Mouse (Mus musculus): ENCODE measurements around the gene Pde4d. TPM values are rescaled to one million over a fixed set of nuclear protein-coding genes. Genes with fewer than 3 reads are reported as not detected.

Pde4d gene
- total and polyA plus RNA-seq, 3 experiments: 3.6 to 71.4 (median 38.5) TPM

DNA sequence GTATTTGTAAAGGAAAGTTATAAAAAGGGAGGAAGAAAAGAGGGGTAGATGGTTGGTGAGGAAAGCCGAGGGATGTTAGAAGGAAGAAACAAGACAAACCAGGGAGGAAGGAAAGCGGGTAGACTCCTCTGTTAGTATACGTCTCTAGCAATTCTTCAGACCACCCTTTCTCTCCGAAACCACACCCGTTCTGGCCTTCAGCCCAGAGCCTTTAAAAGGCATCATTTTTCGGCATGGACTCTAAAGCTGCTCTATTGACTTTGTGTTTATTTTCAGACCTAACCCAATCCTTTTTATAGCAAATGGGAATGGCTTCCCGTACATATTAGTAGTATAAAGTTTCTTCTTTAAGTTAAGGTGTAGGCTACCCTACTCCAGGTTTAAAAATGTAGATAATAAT, 1057.0 kb downstream of the Pde4d start:
- DNase-seq: no peak

- no peak for DNase-seq
Measured at GRCm38 (mm10) chr13:109508472-109508871, 1058.7 kb downstream of the Pde4d start.

- DNase-seq: no peak
Measured at GRCm38 (mm10) chr13:109518194-109518593, 1068.4 kb downstream of the Pde4d start.

DNA sequence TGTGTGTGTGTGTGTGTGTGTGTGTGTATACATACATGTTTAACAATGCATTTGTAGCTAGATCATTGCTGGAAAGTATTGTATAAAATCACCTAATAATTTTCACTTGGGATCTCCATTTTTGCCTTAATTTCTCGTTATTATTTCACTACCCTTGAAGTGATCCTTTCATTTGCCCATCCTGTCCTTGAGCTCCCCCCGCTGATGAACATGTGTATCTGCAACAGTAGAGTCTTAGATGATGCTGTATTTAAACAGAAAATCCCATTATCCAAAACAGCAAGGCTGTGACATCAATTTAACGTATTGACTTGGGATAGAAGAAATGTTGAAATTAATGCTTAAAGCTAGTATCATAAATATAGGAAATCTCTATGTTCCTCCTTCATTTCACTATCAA, 1069.7 kb downstream of the Pde4d start:
- no peak for DNase-seq

DNA sequence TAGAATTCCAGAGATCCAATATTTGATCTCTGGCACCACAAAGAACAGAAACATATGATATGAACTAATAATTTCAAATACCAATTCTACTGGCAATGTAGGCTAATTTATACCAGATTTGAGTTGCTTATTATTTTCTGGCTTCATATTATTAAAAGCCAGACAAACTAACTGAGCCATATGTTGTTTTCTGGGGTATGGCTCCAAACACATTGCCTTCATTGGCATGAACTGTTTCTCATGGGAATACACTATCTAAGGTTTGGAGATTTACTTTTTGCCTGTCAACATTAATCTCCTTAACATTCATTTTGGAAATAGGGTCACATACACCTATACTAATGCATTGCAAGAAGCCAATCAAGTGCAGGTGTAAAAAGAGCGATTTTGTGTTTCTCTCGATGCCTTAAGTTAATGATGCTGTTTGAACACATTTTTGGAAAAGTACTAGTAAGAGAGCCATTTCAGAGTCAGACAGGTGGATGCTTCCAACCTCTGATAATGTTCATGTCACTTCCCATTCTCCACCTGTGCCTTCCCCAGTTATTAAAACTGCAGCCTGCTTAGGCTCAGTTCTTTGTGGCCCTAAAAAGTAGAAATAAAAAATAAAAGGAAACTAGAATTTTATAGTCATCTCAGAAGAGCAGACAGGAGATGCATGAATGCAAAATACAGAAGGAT, 1070.4 kb downstream of the Pde4d start:
- no peak for DNase-seq

GRCm38 (mm10) chr13:109533838-109534523, 1084.2 kb downstream of the Pde4d start:
- no peak for DNase-seq

GRCm38 (mm10) chr13:109534709-109535284, 1085.0 kb downstream of the Pde4d start:
- no peak for DNase-seq

DNA sequence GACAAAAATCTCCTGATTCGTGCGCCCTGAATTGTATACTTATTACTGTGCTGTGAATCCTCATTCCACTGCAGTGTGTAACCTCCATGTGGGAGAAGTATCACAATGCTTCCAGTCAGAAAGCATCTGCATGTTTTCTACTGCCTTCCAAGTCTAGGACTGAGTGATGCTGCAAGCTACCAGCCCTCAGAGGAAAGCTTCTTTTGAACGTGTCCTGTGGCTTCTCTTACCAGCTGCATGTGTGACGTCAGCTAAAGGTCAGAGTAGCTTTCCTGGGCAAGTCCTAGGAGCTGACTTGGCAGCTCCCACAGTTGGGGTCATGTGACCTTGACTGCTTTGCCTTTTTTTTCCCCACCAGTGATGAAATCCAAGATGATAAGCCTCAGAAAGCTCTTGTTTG, 1086.9 kb downstream of the Pde4d start:
- DNase-seq: no peak

DNA sequence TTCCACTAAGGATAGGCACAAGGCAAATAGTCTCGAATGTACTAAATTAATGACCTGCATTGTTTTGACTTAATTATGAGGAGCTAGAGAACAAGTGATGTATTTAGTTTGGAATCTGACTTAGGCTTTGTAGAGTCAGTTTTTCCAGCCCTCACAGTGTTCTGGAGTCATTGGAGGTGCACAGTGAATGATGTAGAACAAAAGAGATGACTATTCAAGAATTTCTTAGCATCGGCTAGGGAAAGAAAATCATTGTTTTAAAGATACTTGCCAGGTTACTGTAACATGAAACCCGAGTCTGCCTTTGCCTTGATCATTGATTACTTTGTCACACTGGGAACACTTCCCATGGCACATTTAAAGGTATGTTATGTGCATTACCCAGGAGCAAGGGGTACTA, 1089.6 kb downstream of the Pde4d start:
- DNase-seq: no peak

GRCm38 (mm10) chr13:109544646-109545045, 1094.9 kb downstream of the Pde4d start:
- DNase-seq: peak; percentile 5

GRCm38 (mm10) chr13:109546337-109546736, 1096.6 kb downstream of the Pde4d start:
- no peak for DNase-seq

- no peak for DNase-seq
Measured at GRCm38 (mm10) chr13:109547006-109547587, 1097.3 kb downstream of the Pde4d start.

GRCm38 (mm10) chr13:109547700-109548099, 1098.0 kb downstream of the Pde4d start:
- DNase-seq: peak; percentile 67

GRCm38 (mm10) chr13:109548263-109548662, 1098.5 kb downstream of the Pde4d start:
- no peak for DNase-seq

GRCm38 (mm10) chr13:109548771-109549555, 1099.2 kb downstream of the Pde4d start:
- DNase-seq: no peak

DNA sequence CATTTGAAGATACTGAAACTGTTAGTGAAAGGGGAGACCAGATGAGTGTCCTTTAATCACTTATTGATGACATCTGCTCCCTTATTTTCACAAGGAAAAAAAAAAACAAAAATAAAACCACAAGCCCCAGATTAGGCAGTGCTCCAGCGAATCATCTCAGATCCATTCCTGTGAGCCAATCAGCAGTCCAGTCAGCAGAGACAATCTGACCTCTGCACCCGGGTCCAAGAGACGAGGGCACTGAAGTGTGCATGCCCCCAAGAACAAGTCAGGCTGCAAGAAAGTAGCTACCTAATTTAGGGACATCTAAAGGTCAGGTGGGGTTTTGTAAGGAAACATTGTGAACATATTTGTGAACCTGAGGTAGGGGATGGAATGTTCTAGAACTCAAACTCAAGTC, 1102.1 kb downstream of the Pde4d start:
- DNase-seq: no peak

- DNase-seq: no peak
Measured at GRCm38 (mm10) chr13:109555513-109555912, 1105.8 kb downstream of the Pde4d start.

DNA sequence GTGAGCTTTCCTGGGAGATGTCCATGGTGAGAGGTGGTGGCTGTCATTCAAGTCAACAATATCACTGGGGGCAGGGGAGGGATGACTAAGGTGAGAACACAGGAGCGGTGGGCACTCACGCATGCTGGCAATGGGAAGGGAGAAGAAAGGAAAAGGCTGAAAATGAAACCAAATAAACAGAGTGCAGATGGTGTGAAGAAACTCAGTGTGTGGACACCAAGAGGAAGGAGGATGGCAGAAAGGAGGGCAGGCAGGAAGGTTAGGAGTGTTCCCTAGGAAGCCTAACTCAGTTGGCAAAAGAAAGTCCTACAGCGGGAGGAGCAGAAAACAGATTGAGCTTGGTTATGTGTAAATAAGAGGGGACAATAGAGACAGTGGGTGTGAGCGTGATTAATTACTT, 1107.1 kb downstream of the Pde4d start:
- no peak for DNase-seq

GRCm38 (mm10) chr13:109558341-109559257, 1108.9 kb downstream of the Pde4d start:
- DNase-seq: peak; percentile 9

GRCm38 (mm10) chr13:109560261-109560660, 1110.5 kb downstream of the Pde4d start:
- DNase-seq: no peak
